Mouse (Mus musculus): ENCODE measurements at regions not wholly inside any gene's neighbourhood (a gene's known extent, or its start where the extent isn't known, plus 50 kb on each side); places are given as distances from the start of the nearest gene placed in this dataset.

DNA sequence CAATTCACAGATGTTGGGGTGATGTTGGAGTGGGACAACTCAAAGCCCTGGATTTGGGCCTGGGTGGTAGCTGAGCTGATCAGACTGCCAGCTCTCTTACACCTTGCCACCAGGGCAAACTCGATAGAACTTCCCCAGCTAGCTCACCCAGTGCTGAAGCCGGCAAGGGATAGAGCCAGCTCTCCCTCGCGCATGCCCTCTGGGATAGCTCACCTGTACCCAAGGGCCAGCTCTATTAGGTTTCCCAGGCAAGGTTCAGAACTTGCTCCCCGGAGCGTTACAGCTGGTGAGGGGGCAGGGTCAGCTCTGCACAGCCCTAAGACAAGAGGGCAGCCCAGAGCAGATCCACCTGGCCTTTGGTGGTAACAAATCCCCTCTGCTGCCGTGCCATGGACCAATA is 54.1 kb upstream of the 1700012A03Rik start:
- no peaks in the 10 kb centered on the region for H3K36me3 ChIP-seq
- H3K4me2 ChIP-seq, result no peak overlapping the region
- no peaks in the 10 kb centered on the region for H3K9me3 ChIP-seq
- no peaks in the 10 kb centered on the region for H3K27me3 ChIP-seq
- no peak for ATAC-seq (ENCODE audit: borderline replicate concordance, extremely low read depth, low FRiP score, low TSS enrichment)
- WGBS, result 83% methylated on average over 7 of the region's 7 CpGs
- no peak overlapping the region for H3K4me3 ChIP-seq
- H3K9ac ChIP-seq, result no peak overlapping the region
- no peaks in the 10 kb centered on the region for H3K4me1 ChIP-seq
- H3K27ac ChIP-seq, result no peak overlapping the region

DNA sequence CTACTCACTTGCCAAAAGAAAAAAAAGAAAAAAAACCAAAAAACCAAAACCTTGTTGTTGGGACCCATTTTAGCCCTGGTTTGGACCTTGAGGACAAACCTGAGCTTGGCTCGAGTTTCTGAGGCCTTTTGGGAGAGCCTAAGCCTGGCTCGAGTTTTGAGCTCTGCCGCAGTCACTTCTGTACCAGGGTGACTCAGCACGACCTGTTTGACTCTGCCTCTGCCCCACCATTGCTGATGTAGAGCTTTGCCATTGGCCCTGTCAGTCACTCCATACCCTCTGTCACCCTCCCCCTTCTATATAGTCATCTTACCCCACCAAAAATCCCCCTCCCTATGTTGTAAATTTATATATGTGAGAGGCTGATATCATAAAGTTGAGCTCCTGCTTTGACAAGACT is 54.8 kb upstream of the 1700012A03Rik start:
- no peaks in the 10 kb centered on the region for H3K9me3 ChIP-seq
- H3K36me3 ChIP-seq, result no peaks in the 10 kb centered on the region
- no peak for ATAC-seq (ENCODE audit: borderline replicate concordance, extremely low read depth, low FRiP score, low TSS enrichment)
- WGBS, result 74% methylated on average over 4 of the region's 4 CpGs
- H3K27me3 ChIP-seq, result no peaks in the 10 kb centered on the region
- H3K9ac ChIP-seq, result no peak overlapping the region
- no peak overlapping the region for H3K4me3 ChIP-seq
- no peaks in the 10 kb centered on the region for H3K4me1 ChIP-seq
- no peak overlapping the region for H3K27ac ChIP-seq
- H3K4me2 ChIP-seq, result no peak overlapping the region

DNA sequence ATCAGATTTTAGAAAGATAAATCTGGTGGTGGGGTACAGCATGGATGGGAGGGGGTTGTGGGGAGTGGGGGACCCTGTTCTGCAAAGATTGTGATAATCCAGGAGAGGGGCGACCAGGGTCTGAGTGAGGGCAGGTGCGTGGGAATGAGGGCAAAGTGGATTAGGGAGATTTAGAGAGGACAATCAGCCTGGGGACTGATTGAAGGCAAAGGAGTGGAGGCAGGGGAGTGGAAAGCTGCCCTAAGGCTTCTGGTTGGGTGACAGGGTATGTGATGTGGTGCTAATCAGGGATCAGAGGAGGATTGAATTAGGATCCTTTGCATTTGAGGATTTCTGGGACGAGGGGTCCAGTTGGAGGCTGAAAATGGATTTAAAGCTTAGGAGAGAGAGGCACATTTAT is 64.3 kb upstream of the 1700012A03Rik start:
- ATAC-seq (ENCODE audit: borderline replicate concordance, extremely low read depth, low FRiP score, low TSS enrichment), result no peak
- Histone ChIP-seq H3K9ac (no peak overlapping the region), H3K27ac (no peak overlapping the region), H3K4me1 (no peaks in the 10 kb centered on the region), H3K4me2 (no peak overlapping the region), H3K36me3 (no peaks in the 10 kb centered on the region), H3K27me3 (no peaks in the 10 kb centered on the region), H3K9me3 (no peaks in the 10 kb centered on the region), H3K4me3 (no peak overlapping the region)
- WGBS, result 46% methylated on average over 3 of the region's 3 CpGs

DNA sequence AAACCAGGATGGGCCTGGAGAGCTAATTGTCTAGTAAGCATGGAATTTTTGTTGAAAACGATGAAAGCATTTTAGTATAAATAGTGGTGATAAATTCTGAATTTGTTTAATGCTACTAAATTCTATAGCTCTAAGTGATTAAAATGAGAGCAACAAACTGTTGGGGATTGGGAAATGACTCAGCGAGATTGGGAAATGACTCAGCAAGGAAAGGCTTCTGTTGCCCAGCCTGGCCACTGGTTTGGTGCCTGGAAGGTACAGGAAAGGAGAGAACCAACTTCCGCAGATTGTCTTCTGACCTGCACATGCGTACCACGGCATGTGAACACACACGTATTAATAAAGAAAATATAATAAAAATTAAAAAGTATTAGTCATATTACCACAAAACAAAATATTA is 73.3 kb upstream of the 1700012A03Rik start:
- Histone ChIP-seq H3K4me2 (no peak overlapping the region), H3K4me3 (no peak overlapping the region), H3K4me1 (no peaks in the 10 kb centered on the region), H3K36me3 (no peaks in the 10 kb centered on the region), H3K27me3 (no peaks in the 10 kb centered on the region), H3K9me3 (no peaks in the 10 kb centered on the region), H3K9ac (no peak overlapping the region), H3K27ac (no peak overlapping the region)
- 84% methylated on average over 6 of the region's 6 CpGs for WGBS
- ATAC-seq (ENCODE audit: borderline replicate concordance, extremely low read depth, low FRiP score, low TSS enrichment), result no peak

DNA sequence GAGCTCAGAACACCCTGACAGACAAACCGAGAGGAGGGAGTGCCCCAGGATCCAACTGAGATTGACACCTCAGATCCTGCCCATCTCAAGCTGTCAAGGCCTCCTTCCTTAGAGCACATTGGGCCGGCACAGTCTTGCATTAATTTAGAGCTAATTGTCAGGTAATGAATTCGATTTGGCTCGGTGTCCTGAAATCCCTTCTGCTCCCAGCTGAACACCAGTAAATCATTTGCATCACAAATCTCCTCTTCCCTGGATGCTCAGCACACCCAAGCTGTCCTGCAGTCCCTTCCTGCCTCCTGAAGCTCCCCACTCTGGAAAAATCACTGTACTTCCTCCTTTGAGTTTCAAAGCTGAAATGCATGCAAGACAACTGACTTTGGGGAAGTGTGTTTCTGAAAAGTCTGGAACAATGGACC is 102.0 kb upstream of the 1700012A03Rik start:
- H3K9me3 ChIP-seq, result no peaks in the 10 kb centered on the region
- H3K4me3 ChIP-seq, result no peak overlapping the region
- ATAC-seq (ENCODE audit: borderline replicate concordance, extremely low read depth, low FRiP score, low TSS enrichment), result no peak
- 45% methylated on average over 4 of the region's 4 CpGs for WGBS
- H3K9ac ChIP-seq, result no peak overlapping the region
- H3K4me2 ChIP-seq, result no peak overlapping the region
- H3K27me3 ChIP-seq, result no peaks in the 10 kb centered on the region
- H3K27ac ChIP-seq, result no peak overlapping the region
- H3K4me1 ChIP-seq, result no peaks in the 10 kb centered on the region
- no peaks in the 10 kb centered on the region for H3K36me3 ChIP-seq

DNA sequence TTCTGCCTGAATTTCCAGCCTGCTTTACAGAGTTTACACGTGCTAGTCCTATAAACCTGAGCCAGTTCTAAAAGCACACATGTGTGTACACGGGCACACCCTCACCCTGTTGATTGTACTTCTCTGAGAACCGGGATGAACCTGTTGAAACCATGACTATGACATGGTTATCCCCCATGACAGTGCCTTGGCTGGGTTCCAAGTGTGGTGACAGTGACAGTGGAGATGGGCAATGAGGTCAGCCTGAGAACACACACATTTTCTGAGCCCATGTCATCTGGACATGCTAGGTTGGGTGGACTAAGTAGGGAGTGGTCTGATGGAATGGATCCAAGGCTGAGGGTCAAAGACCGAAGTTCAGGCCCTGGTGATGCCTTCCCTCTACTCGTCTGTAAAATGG is 103.5 kb upstream of the 1700012A03Rik start:
- no peaks in the 10 kb centered on the region for H3K36me3 ChIP-seq

DNA sequence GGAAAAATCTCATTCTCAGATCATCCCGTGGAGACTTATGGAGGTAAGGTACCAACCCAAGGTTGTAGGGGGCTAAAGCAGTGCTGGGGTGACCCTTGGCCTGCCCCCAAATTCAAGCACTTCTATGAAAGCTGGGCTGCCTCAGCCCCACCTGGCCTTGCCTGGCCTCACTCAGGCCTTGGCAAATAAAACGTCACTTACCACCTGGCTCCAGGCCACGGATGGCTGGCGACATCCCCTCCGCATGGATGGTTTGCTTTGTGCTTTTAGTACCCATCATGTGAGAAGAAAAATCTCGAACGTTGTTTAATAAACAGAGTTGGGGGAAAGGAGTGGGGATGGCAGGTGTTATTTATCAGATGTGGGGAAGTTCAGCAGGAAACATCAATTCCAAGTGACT is 104.7 kb upstream of the 1700012A03Rik start:
- Histone ChIP-seq H3K4me2 (no peak overlapping the region), H3K9me3 (no peaks in the 10 kb centered on the region), H3K4me3 (no peak overlapping the region), H3K27me3 (no peaks in the 10 kb centered on the region), H3K36me3 (no peaks in the 10 kb centered on the region), H3K4me1 (no peaks in the 10 kb centered on the region), H3K27ac (no peak overlapping the region), H3K9ac (no peak overlapping the region)
- WGBS, result 19% methylated on average over 7 of the region's 7 CpGs
- no peak for ATAC-seq (ENCODE audit: borderline replicate concordance, extremely low read depth, low FRiP score, low TSS enrichment)

More for the DNA sequence above, 103.5 kb upstream of the 1700012A03Rik start:
- no peaks in the 10 kb centered on the region for H3K4me1 ChIP-seq
- ATAC-seq (ENCODE audit: borderline replicate concordance, extremely low read depth, low FRiP score, low TSS enrichment), result no peak
- no peak overlapping the region for H3K4me2 ChIP-seq
- no peak overlapping the region for H3K9ac ChIP-seq
- H3K9me3 ChIP-seq, result no peaks in the 10 kb centered on the region
- no peaks in the 10 kb centered on the region for H3K27me3 ChIP-seq
- no peak overlapping the region for H3K4me3 ChIP-seq
- WGBS, result 66% methylated on average over 5 of the region's 5 CpGs
- H3K27ac ChIP-seq, result no peak overlapping the region

DNA sequence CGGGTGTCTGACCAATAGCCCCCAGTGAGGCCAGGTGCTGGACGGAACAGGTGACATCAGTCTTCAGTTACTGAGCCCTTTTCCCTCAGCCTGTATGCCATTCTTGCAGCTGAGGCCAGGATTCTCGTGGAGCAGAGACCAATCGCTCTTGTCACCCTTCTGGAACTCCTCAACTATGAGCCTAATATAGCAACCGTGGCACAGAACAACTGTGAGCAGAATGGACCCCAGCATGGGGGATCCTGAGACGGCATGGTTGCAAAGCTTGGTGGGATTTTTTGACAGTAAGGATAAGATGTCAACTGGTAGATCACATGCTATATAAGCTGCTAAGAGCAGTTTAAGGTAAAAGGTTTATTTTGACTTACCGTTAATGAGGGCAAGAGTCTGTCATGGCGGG is 105.5 kb upstream of the 1700012A03Rik start:
- H3K4me1 ChIP-seq, result no peaks in the 10 kb centered on the region
- H3K9ac ChIP-seq, result no peak overlapping the region
- H3K4me3 ChIP-seq, result no peak overlapping the region
- ATAC-seq (ENCODE audit: borderline replicate concordance, extremely low read depth, low FRiP score, low TSS enrichment), result no peak
- no peaks in the 10 kb centered on the region for H3K9me3 ChIP-seq
- WGBS, result 74% methylated on average over 8 of the region's 8 CpGs
- no peak overlapping the region for H3K27ac ChIP-seq
- H3K4me2 ChIP-seq, result no peak overlapping the region
- no peaks in the 10 kb centered on the region for H3K36me3 ChIP-seq
- H3K27me3 ChIP-seq, result no peaks in the 10 kb centered on the region

DNA sequence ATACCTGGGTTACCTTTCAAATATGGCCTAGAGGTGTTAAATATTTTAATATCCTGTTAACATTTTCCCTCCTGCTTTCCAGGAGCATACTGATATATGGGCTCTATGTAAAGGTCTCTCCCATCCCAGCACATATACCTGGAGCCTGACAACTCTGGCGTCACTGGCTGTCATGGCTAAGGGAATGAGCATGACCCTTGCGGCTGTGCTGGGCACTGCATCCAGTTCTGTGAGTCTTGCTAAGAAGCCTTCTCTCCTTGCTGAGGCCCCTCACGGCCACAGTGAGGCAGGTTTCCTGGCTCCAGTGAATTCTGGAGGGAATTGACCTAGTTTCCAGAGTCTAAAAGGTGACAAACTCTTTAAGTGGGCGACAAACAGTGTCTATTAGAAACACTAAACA is 107.3 kb upstream of the 1700012A03Rik start:
- Histone ChIP-seq H3K36me3 (no peaks in the 10 kb centered on the region), H3K4me1 (no peaks in the 10 kb centered on the region), H3K9ac (no peak overlapping the region), H3K27me3 (0 out of 2 replicates have a peak, but pooled peaks cover 6% of the 10 kb centered on the region), H3K9me3 (no peaks in the 10 kb centered on the region), H3K27ac (no peak overlapping the region), H3K4me2 (no peak overlapping the region), H3K4me3 (no peak overlapping the region)
- whole genome bisulfite sequencing, result 66% methylated on average over 4 of the region's 4 CpGs
- ATAC-seq (ENCODE audit: borderline replicate concordance, extremely low read depth, low FRiP score, low TSS enrichment), result no peak

DNA sequence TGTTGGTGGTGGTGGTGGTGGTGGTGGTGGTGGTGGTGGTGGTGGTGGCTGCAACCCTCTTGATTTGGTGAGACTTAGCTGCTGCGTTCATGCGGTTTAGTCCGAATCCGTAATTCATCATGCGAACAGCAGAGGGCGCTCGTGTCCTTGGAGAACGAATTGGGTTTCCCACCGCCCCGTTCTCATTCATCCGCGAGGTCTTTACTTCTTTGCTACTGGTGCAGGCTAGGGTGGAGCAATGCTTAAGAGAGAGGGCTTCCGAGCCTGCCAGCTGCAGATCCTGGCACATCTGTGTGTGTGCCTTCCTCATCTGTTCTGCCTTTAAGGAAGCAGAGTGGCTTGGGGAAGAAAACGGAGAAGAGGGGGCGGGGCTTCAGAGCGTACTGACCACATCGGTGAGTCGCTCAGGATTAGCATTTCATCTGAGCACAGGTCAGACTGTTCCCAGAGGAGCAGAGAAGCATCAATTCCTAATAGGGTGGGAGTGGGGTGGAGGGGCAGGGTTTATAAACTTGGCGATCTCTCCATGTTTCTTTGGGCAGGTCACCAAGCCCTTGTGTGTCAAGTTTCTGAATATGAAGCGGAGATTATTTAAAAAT is 111.7 kb upstream of the 1700012A03Rik start:
- peak; percentile 37; the same call in 1 of the 2 replicates for ATAC-seq (ENCODE audit: borderline replicate concordance, extremely low read depth, low FRiP score, low TSS enrichment)
- Histone ChIP-seq H3K4me3 (peak overlapping the region; percentile 42), H3K9me3 (no peaks in the 10 kb centered on the region), H3K27ac (no peak overlapping the region), H3K36me3 (no peaks in the 10 kb centered on the region), H3K9ac (no peak overlapping the region; the same call in 1 of the 2 replicates), H3K4me2 (peak overlapping the region; percentile 81), H3K27me3 (peaks cover 15% of the 10 kb centered on the region; the same call in 1 of the 2 replicates), H3K4me1 (no peaks in the 10 kb centered on the region)
- 5% methylated on average over 20 of the region's 20 CpGs for WGBS

DNA sequence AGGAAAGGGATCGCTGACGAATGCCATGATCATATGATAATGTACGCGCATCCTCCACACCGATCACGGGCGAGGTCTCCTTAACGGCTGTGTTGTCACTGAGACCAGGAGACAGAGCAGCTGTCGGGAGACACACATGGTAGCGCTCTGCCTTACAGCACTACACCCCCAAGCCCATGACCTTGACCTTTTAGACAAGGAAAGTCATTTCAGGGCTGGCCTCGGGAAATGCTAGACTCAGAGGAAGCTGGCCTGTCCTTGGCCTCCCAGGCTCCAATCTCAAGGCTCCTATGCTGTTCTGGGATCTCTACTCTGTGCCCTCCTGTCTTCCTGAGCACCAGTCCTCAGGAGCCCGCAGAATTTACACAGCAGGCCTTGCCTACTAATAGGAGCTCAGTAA is 112.9 kb upstream of the 1700012A03Rik start:
- 74% methylated on average over 12 of the region's 12 CpGs for WGBS
- no peaks in the 10 kb centered on the region for H3K36me3 ChIP-seq
- H3K9ac ChIP-seq, result no peak overlapping the region
- no peaks in the 10 kb centered on the region for H3K9me3 ChIP-seq
- no peak overlapping the region for H3K4me2 ChIP-seq
- peaks cover 15% of the 10 kb centered on the region; the same call in 1 of the 2 replicates for H3K27me3 ChIP-seq
- H3K27ac ChIP-seq, result no peak overlapping the region
- H3K4me3 ChIP-seq, result no peak overlapping the region
- no peaks in the 10 kb centered on the region for H3K4me1 ChIP-seq
- ATAC-seq (ENCODE audit: borderline replicate concordance, extremely low read depth, low FRiP score, low TSS enrichment), result no peak

DNA sequence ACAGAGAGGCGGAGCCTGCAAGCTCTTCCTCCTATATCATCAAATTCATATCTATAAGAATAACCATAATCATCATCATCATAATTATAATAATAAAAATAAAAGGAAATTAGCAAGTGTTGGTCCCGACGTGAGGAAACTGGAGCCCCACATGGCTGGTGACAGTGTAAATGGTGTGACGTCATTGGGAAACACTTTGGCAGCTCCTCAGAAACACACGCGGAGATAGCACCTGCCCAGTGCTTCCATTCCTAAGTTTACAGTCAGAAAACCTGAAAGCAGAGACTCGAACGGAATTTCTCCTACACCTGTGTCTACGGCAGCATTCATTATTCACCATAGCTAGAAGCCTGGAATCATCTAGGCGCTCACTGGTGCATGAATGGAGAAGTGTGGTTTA is 115.2 kb upstream of the 1700012A03Rik start:
- H3K27me3 ChIP-seq, result peaks cover 15% of the 10 kb centered on the region; the same call in 1 of the 2 replicates
- WGBS, result 79% methylated on average over 10 of the region's 10 CpGs
- no peaks in the 10 kb centered on the region for H3K4me1 ChIP-seq
- no peaks in the 10 kb centered on the region for H3K9me3 ChIP-seq
- H3K36me3 ChIP-seq, result no peaks in the 10 kb centered on the region
- H3K4me2 ChIP-seq, result no peak overlapping the region
- no peak overlapping the region for H3K27ac ChIP-seq
- H3K4me3 ChIP-seq, result no peak overlapping the region
- no peak for ATAC-seq (ENCODE audit: borderline replicate concordance, extremely low read depth, low FRiP score, low TSS enrichment)
- H3K9ac ChIP-seq, result no peak overlapping the region

DNA sequence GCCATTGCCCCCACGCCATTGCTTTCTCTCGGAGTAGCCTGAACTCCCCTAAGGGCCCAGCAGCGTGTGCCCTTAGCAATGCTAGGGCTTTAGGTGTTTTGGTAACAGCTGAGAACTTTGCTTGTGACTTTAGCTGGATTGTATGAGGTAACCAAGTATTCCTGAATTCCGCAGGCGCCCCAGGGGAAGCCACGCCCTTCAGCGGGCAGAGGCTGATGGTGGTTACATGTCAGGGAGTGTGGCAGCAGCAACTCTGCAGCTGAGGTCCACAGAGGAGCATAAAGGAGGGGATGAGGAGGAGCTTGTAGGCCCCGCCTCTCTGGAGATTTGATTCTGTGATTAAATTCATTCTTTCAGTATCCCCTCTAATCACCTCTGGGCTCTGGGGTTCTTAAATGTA is 116.1 kb upstream of the 1700012A03Rik start:
- H3K4me2 ChIP-seq, result no peak overlapping the region
- no peak overlapping the region for H3K4me3 ChIP-seq
- no peaks in the 10 kb centered on the region for H3K36me3 ChIP-seq
- no peaks in the 10 kb centered on the region for H3K4me1 ChIP-seq
- ATAC-seq (ENCODE audit: borderline replicate concordance, extremely low read depth, low FRiP score, low TSS enrichment), result no peak
- WGBS, result 76% methylated on average over 8 of the region's 8 CpGs
- no peak overlapping the region for H3K9ac ChIP-seq
- H3K27ac ChIP-seq, result no peak overlapping the region
- peaks cover 13% of the 10 kb centered on the region; the same call in 1 of the 2 replicates for H3K27me3 ChIP-seq
- H3K9me3 ChIP-seq, result no peaks in the 10 kb centered on the region
